Mouse (Mus musculus): ENCODE data around the gene Ints6l. TPM values are rescaled to one million over a fixed set of nuclear protein-coding genes. Genes with fewer than 3 reads are reported as not detected.

Ints6l gene
- total RNA-seq (2015) (155 and 175 TPM in 2 replicates), total RNA-seq (2017) (106 and 114 TPM in 2 replicates)

- ATAC-seq (ENCODE audit: poor library complexity, severe bottlenecking): peak; percentile 72
Observed at GRCm38 (mm10) chrX:56454671-56455371, at the start of gene Ints6l. TSS of gene Ints6l (plus strand) at chrX:56454857.

GRCm38 (mm10) chrX:56405482-56405881 is 49.2 kb upstream of the Ints6l start:
- no peak for ATAC-seq (ENCODE audit: poor library complexity, severe bottlenecking)

- no peak for ATAC-seq (ENCODE audit: poor library complexity, severe bottlenecking)
Observed at GRCm38 (mm10) chrX:56406128-56406527, 48.5 kb upstream of the Ints6l start.

GRCm38 (mm10) chrX:56416277-56416676 is 38.4 kb upstream of the Ints6l start:
- ATAC-seq (ENCODE audit: poor library complexity, severe bottlenecking): peak; percentile 80

GRCm38 (mm10) chrX:56417541-56417940 is 37.1 kb upstream of the Ints6l start:
- no peak for ATAC-seq (ENCODE audit: poor library complexity, severe bottlenecking)

GRCm38 (mm10) chrX:56430601-56431000 is 24.1 kb upstream of the Ints6l start:
- ATAC-seq (ENCODE audit: poor library complexity, severe bottlenecking): no peak

- no peak for ATAC-seq (ENCODE audit: poor library complexity, severe bottlenecking)
Observed at GRCm38 (mm10) chrX:56435758-56436283, 18.8 kb upstream of the Ints6l start.

- ATAC-seq (ENCODE audit: poor library complexity, severe bottlenecking): peak; percentile 64
Observed at GRCm38 (mm10) chrX:56446487-56447428, 7.9 kb upstream of the Ints6l start.

GRCm38 (mm10) chrX:56447524-56448015 is 7.1 kb upstream of the Ints6l start, which contains the start of gene Gm2174:
TSS of gene Gm2174 (plus strand) at chrX:56447965.
- no peak for ATAC-seq (ENCODE audit: poor library complexity, severe bottlenecking)

GRCm38 (mm10) chrX:56455372-56456246 is 952 bp downstream of the Ints6l start:
- ATAC-seq (ENCODE audit: poor library complexity, severe bottlenecking): peak; percentile 91

- ATAC-seq (ENCODE audit: poor library complexity, severe bottlenecking): no peak
Observed at GRCm38 (mm10) chrX:56456379-56456778, 1.7 kb downstream of the Ints6l start.

GRCm38 (mm10) chrX:56462020-56462933 is 7.6 kb downstream of the Ints6l start:
- ATAC-seq (ENCODE audit: poor library complexity, severe bottlenecking): peak; percentile 77

- ATAC-seq (ENCODE audit: poor library complexity, severe bottlenecking): no peak
Observed at GRCm38 (mm10) chrX:56464906-56465305, 10.2 kb downstream of the Ints6l start.

GRCm38 (mm10) chrX:56467688-56468087 is 13.0 kb downstream of the Ints6l start:
- no peak for ATAC-seq (ENCODE audit: poor library complexity, severe bottlenecking)

GRCm38 (mm10) chrX:56468422-56468821 is 13.8 kb downstream of the Ints6l start:
- ATAC-seq (ENCODE audit: poor library complexity, severe bottlenecking): no peak

GRCm38 (mm10) chrX:56474035-56474434 is 19.4 kb downstream of the Ints6l start:
- 0 out of 2 replicates have a peak, but pooled peaks have one; percentile 45 for ATAC-seq (ENCODE audit: poor library complexity, severe bottlenecking)

- peak; percentile 67 for ATAC-seq (ENCODE audit: poor library complexity, severe bottlenecking)
Observed at GRCm38 (mm10) chrX:56477553-56477952, 22.9 kb downstream of the Ints6l start.

- peak; percentile 95 for ATAC-seq (ENCODE audit: poor library complexity, severe bottlenecking)
Observed at GRCm38 (mm10) chrX:56481906-56482305, 27.2 kb downstream of the Ints6l start.

GRCm38 (mm10) chrX:56489758-56490157 is 35.1 kb downstream of the Ints6l start:
- peak; percentile 63; the same call in 1 of the 2 replicates for ATAC-seq (ENCODE audit: poor library complexity, severe bottlenecking)
